In genomic region chr11:70776830-70777571, GRCm38 (mm10) we compare ENCODE assay signal across 7 mouse cellular contexts. TPM values are rescaled to one million over a fixed set of nuclear protein-coding genes. Genes with fewer than 3 reads are reported as not detected.
DNase-seq lines count a peak whose midpoint lies in the region; TF ChIP-seq lines count a peak whose summit lies in the region.

No protein-coding gene starts in this region.

- H3K27ac ChIP-seq in cortical plate, adult 2 months (ENCODE audit: insufficient read depth, low read length): no peak overlapping the region
- H3K27ac ChIP-seq in midbrain, embryonic 10.5 days (replicated peaks): no peak overlapping the region; the same call in 1 of the 2 replicates
- H3K27ac ChIP-seq in small intestine, adult 2 months (ENCODE audit: insufficient read depth, low read depth, low read length): no peak overlapping the region

- intact Hi-C loops in left cerebral cortex, postnatal 14 days (cut with DNase I): no loop called here

- WGBS in midbrain, embryonic 10.5 days: 31% methylated on average over 17 of the region's 17 CpGs
- WGBS in small intestine, adult 2 months: 22% methylated on average over 17 of the region's 17 CpGs

- peaks cover 18% of the 10 kb centered on the region for H3K36me3 ChIP-seq in midbrain, embryonic 10.5 days
- peaks cover 7% of the 10 kb centered on the region for H3K36me3 ChIP-seq in small intestine, adult 2 months (ENCODE audit: control insufficient read depth, insufficient read depth, low read length)

- peak; percentile 62 for DNase-seq in adipocyte (ENCODE audit: low spot score)
- peak; percentile 67 for DNase-seq in gastrocnemius, postnatal 10 days
- peak; percentile 87 for DNase-seq in induced T-regulatory cell, adult 2 months (ENCODE audit: low read depth)
- peak; percentile 79 to 82 for DNase-seq in left cerebral cortex, postnatal 14 days (ENCODE audit: low spot score in 2 of 2)
- peak; percentile 73 for DNase-seq in midbrain, embryonic 10.5 days (ENCODE audit: low spot score)

- no peak overlapping the region for H3K4me3 ChIP-seq in cortical plate, adult 2 months (ENCODE audit: insufficient read depth, low read length)
- no peak overlapping the region for H3K4me3 ChIP-seq in midbrain, embryonic 10.5 days
- H3K4me3 ChIP-seq in small intestine, adult 2 months (ENCODE audit: low read depth, low read length): no peak overlapping the region

- no peak for TF ChIP-seq POLR2A in cortical plate, adult 2 months (IDR thresholded peaks at IDR 0.05; ENCODE audit: extremely low read depth, insufficient read depth, low read length)
- no peak for TF ChIP-seq POLR2A in small intestine, adult 2 months (IDR thresholded peaks at IDR 0.05; ENCODE audit: low read depth, low read length)

- TF ChIP-seq CTCF in cortical plate, adult 2 months (IDR thresholded peaks at IDR 0.05; ENCODE audit: extremely low read depth, insufficient read depth, low read length): peak; percentile 87
- peak; percentile 91 for TF ChIP-seq CTCF in small intestine, adult 2 months (IDR thresholded peaks at IDR 0.05; ENCODE audit: extremely low read depth, insufficient read length, insufficient replicate concordance, low read depth, low read length)

- H3K27me3 ChIP-seq in midbrain, embryonic 10.5 days (ENCODE audit: low read depth, poor library complexity, severe bottlenecking): no peaks in the 10 kb centered on the region
- H3K27me3 ChIP-seq in small intestine, adult 2 months (ENCODE audit: control insufficient read depth, insufficient read depth, low read length): no peaks in the 10 kb centered on the region

- H3K4me1 ChIP-seq in cortical plate, adult 2 months (ENCODE audit: control insufficient read depth, insufficient read depth, low read length): no peaks in the 10 kb centered on the region
- H3K4me1 ChIP-seq in midbrain, embryonic 10.5 days: peaks cover 4% of the 10 kb centered on the region
- H3K4me1 ChIP-seq in small intestine, adult 2 months (ENCODE audit: control insufficient read depth, insufficient read depth, insufficient read length, low read length): peaks cover 5% of the 10 kb centered on the region

- H3K9me3 ChIP-seq in midbrain, embryonic 10.5 days (replicated peaks): no peaks in the 10 kb centered on the region

RNA-seq across cellular contexts. Expression of gene Zfp3, which starts 13.0 kb away (rescaled TPM):
- 8.0 and 8.9 TPM in 2 replicates for polyA plus RNA-seq in cortical plate, adult 2 months (2012; rRNA removed)
- 10 to 100 TPM; 11.6 to 12.4 TPM for total RNA-seq in gastrocnemius, postnatal 10 days (2021)
- 10 to 100 TPM; 14.6 to 14.8 TPM for total RNA-seq in left cerebral cortex, postnatal 14 days (2021)
- 6.9 and 10.2 TPM in 2 replicates for polyA plus RNA-seq in midbrain, embryonic 10.5 days (2016; fragmentation: Nextera tagmentation; extraction: Ambion mirVana)
- polyA plus RNA-seq in small intestine, adult 2 months (2012; rRNA removed): 0.61 and 0.72 TPM in 2 replicates

RNA-seq across cellular contexts. Expression of gene Scimp, which starts 35.4 kb away (rescaled TPM):
- 0.11 and 0.15 TPM in 2 replicates for polyA plus RNA-seq in cortical plate, adult 2 months (2012; rRNA removed)
- not detected for total RNA-seq in gastrocnemius, postnatal 10 days (2021)
- total RNA-seq in left cerebral cortex, postnatal 14 days (2021): not detected
- not detected in 2 replicates for polyA plus RNA-seq in midbrain, embryonic 10.5 days (2016; fragmentation: Nextera tagmentation; extraction: Ambion mirVana)
- polyA plus RNA-seq in small intestine, adult 2 months (2012; rRNA removed): 0.70 and 0.94 TPM in 2 replicates
